Comparison of ENCODE assay signal across 9 mouse cellular contexts in the genomic region with DNA sequence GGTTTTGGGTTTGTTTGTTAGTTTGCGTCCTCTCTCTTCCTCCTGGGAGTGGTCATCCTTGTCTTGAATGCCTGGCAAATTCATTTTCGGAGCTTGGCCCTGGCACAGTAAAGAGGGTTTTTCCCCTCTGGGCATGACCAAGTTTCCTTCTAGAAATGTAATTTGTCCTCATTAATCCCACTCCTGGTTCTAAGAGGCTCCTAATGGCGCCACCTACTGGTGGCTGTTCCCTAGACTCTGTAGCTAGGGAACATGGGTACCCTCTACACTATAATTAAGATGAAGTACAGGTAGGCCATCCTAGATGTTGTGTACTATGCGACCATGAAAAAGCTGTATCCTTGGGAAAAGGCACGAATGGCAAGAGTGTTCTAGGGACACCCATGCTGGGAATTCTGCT. TPM values are rescaled to one million over a fixed set of nuclear protein-coding genes. Genes with fewer than 3 reads are reported as not detected.
A peak's percentile ranks its signal among the peaks of the same experiment; 100 is the strongest.
DNase-seq lines count a peak whose midpoint lies in the region; ATAC-seq and TF ChIP-seq lines count a peak whose summit lies in the region.
"Had no signal": no experiment of that assay in that cellular context is flagged by ENCODE, and none has a peak within 500 bp of the region (broad histone marks: within the 10 kb centered on the region; RNA-seq: fewer than 3 reads in every experiment).

No protein-coding gene starts in this region.

- DNase-seq in gastrocnemius, adult 2 months, result peak; percentile 61
- no peak for DNase-seq in gastrocnemius, postnatal 25 days
- DNase-seq in midbrain, embryonic 10.5 days (ENCODE audit: low spot score), result peak; percentile 39
- DNase-seq in adrenal gland, postnatal 36 days, result peak; percentile 78 to 79
- peak; percentile 18 for DNase-seq in gastrocnemius, postnatal 14 days
- peak; percentile 47 for DNase-seq in retina, postnatal 7 days (ENCODE audit: low read depth, low spot score)

- ATAC-seq in midbrain, embryonic 15.5 days (replicated peaks), result no peak
- no peak for ATAC-seq in activated CD4-positive, CD25-positive, alpha-beta regulatory T cell, adult 4 months

- no peaks in the 10 kb centered on the region for H3K36me3 ChIP-seq in midbrain, embryonic 10.5 days
- no peaks in the 10 kb centered on the region for H3K36me3 ChIP-seq in midbrain, embryonic 15.5 days (replicated peaks)
- H3K36me3 ChIP-seq: G1E had no signal

- peak; percentile 80 for TF ChIP-seq CTCF in gastrocnemius, adult 2 months (IDR thresholded peaks at IDR 0.05)

- H3K4me2 ChIP-seq in midbrain, embryonic 15.5 days, result no peak overlapping the region

- H3K4me1 ChIP-seq in midbrain, embryonic 10.5 days, result peaks cover 28% of the 10 kb centered on the region
- peaks cover 7% of the 10 kb centered on the region; the same call in 1 of the 2 replicates for H3K4me1 ChIP-seq in midbrain, embryonic 15.5 days

- intact Hi-C loops in gastrocnemius, adult 2 months (cut with DNase I), result loop anchor here (5.0 kb wide), 1 partner anchor 180 kb away; no protein-coding TSS in a partner anchor
- intact Hi-C loops in gastrocnemius, postnatal 14 days (cut with DNase I; ENCODE audit: low total_unique reads), result no loop called here

- H3K27ac ChIP-seq in gastrocnemius, adult 2 months, result no peak overlapping the region
- no peak overlapping the region for H3K27ac ChIP-seq in midbrain, embryonic 10.5 days (replicated peaks)
- no peak overlapping the region for H3K27ac ChIP-seq in midbrain, embryonic 15.5 days

- no peak overlapping the region for H3K4me3 ChIP-seq in gastrocnemius, adult 2 months
- H3K4me3 ChIP-seq in midbrain, embryonic 10.5 days, result no peak overlapping the region
- no peak overlapping the region for H3K4me3 ChIP-seq in midbrain, embryonic 15.5 days

- no peaks in the 10 kb centered on the region for H3K9me3 ChIP-seq in midbrain, embryonic 10.5 days (replicated peaks)
- H3K9me3 ChIP-seq in midbrain, embryonic 15.5 days, result no peaks in the 10 kb centered on the region

- no peak overlapping the region for H3K9ac ChIP-seq in midbrain, embryonic 15.5 days

- no peaks in the 10 kb centered on the region for H3K27me3 ChIP-seq in midbrain, embryonic 10.5 days (ENCODE audit: low read depth, poor library complexity, severe bottlenecking)
- no peaks in the 10 kb centered on the region; the same call in 1 of the 2 replicates for H3K27me3 ChIP-seq in midbrain, embryonic 15.5 days (replicated peaks)

- WGBS in midbrain, embryonic 10.5 days, result 37% methylated on average over 5 of the region's 5 CpGs
- WGBS in midbrain, embryonic 15.5 days, result 44% methylated on average over 5 of the region's 5 CpGs

RNA-seq across cellular contexts. Expression of gene Igsf9b, which starts 11.6 kb away (rescaled TPM):
- total RNA-seq in gastrocnemius, adult 2 months (2021), result 1 to 10 TPM; 4.0 to 4.3 TPM
- total RNA-seq in gastrocnemius, postnatal 25 days (2021), result 1 to 10 TPM; 2.0 to 5.8 TPM
- polyA plus RNA-seq in midbrain, embryonic 10.5 days (2016; fragmentation: Nextera tagmentation; extraction: Ambion mirVana), result 5.5 and 6.0 TPM in 2 replicates
- 22.7 and 23.1 TPM in 2 replicates for polyA plus RNA-seq in midbrain, embryonic 15.5 days (2015; fragmentation: Nextera tagmentation; extraction: Ambion mirVana)
- 1 to 10 TPM; 4.0 to 6.0 TPM for total RNA-seq in adrenal gland, postnatal 36 days (2021)
- total RNA-seq in gastrocnemius, postnatal 14 days (2021), result 1 to 10 TPM; 2.8 to 5.5 TPM
- polyA plus RNA-seq in activated CD4-positive, CD25-positive, alpha-beta regulatory T cell, adult 4 months (2017; shearing (Covaris generic)), result 1 to 10 TPM; 1.3 TPM
- polyA plus RNA-seq: G1E had no signal
